ENCODE assay signal across 9 mouse cellular contexts in genomic region chr8:94358541-94358940, GRCm38 (mm10). TPM values are rescaled to one million over a fixed set of nuclear protein-coding genes. Genes with fewer than 3 reads are reported as not detected.
A peak's percentile ranks its signal among the peaks of the same experiment; 100 is the strongest.
DNase-seq lines count a peak whose midpoint lies in the region; ATAC-seq lines count a peak whose summit lies in the region.
"Had no signal": no experiment of that assay in that cellular context is flagged by ENCODE, and none has a peak within 500 bp of the region (broad histone marks: within the 10 kb centered on the region; RNA-seq: fewer than 3 reads in every experiment).

No protein-coding gene starts in this region.

- H3K9ac ChIP-seq in midbrain, embryonic 11.5 days (ENCODE audit: low read length) = no peak overlapping the region

- no peak overlapping the region for H3K27ac ChIP-seq in midbrain, embryonic 11.5 days (ENCODE audit: low read depth, low read length)

- H3K4me2 ChIP-seq in midbrain, embryonic 11.5 days = no peak overlapping the region

- no peak overlapping the region for H3K4me3 ChIP-seq in midbrain, embryonic 11.5 days (ENCODE audit: low read depth, low read length)

- no peaks in the 10 kb centered on the region for H3K36me3 ChIP-seq in midbrain, embryonic 11.5 days (ENCODE audit: control insufficient read depth, insufficient read depth, low read length)

- H3K4me1 ChIP-seq in midbrain, embryonic 11.5 days (ENCODE audit: control insufficient read depth, insufficient read depth, low read length) = no peaks in the 10 kb centered on the region

- no peaks in the 10 kb centered on the region for H3K9me3 ChIP-seq in midbrain, embryonic 11.5 days (ENCODE audit: control insufficient read depth, low read length)

- DNase-seq in layer of hippocampus, adult 11-12 months (ENCODE audit: low spot score) = peak; percentile 53
- DNase-seq in layer of hippocampus, adult 9-10 months (ENCODE audit: low spot score) = no peak
- DNase-seq in heart, adult 8-10 months (ENCODE audit: low spot score) = peak; percentile 81
- DNase-seq in layer of hippocampus, postnatal 36 days = peak; percentile 50 to 54
- DNase-seq in right cerebral cortex, postnatal 14 days = peak; percentile 49
- DNase-seq in thymus, postnatal 36 days = no peak
- no peak for DNase-seq in midbrain, embryonic 11.5 days (ENCODE audit: low spot score, missing footprints)

- peak; percentile 53 for ATAC-seq in cerebellum, adult (ENCODE audit: insufficient number of reproducible peaks, low FRiP score, low TSS enrichment)
- no peak for ATAC-seq in midbrain, embryonic 11.5 days (ENCODE audit: low FRiP score)

- WGBS in midbrain, embryonic 11.5 days = 88% methylated on average over 5 of the region's 5 CpGs

- no peaks in the 10 kb centered on the region for H3K27me3 ChIP-seq in midbrain, embryonic 11.5 days (ENCODE audit: control insufficient read depth, insufficient read depth, low read length)

RNA-seq across cellular contexts. Expression of gene Herpud1, which starts 27.7 kb away (rescaled TPM):
- 100 to 1,000 TPM; 233 to 419 (median 274) TPM for total RNA-seq in heart, adult 8-10 months (2022)
- total RNA-seq in layer of hippocampus, postnatal 36 days (2021) = 10 to 100 TPM; 54.8 to 80.2 TPM
- 56.8 and 60.4 TPM in 2 replicates for polyA plus RNA-seq in midbrain, embryonic 11.5 days (2014; fragmentation: Nextera tagmentation; extraction: Ambion mirVana)

RNA-seq across cellular contexts. Expression of gene Slc12a3, which starts 29.5 kb away (rescaled TPM):
- total RNA-seq in heart, adult 8-10 months (2022) = under 1 TPM in 3 of 4 experiments, not detected in 1; 0.09 to 0.47 (median 0.11) TPM
- total RNA-seq in layer of hippocampus, postnatal 36 days (2021) = under 1 TPM; 0.18 to 0.20 TPM
- polyA plus RNA-seq in midbrain, embryonic 11.5 days (2014; fragmentation: Nextera tagmentation; extraction: Ambion mirVana) = not detected in 2 replicates
- total RNA-seq: MEL had no signal

Comparison
In these comparisons a context has a peak if more than half of its experiments do, and no peak if none do; other contexts are left out.
1. DNase-seq: peak in layer of hippocampus, adult 11-12 months (single experiment), heart, adult 8-10 months (single experiment), layer of hippocampus, postnatal 36 days (2 of 2) and right cerebral cortex, postnatal 14 days (single experiment); none in layer of hippocampus, adult 9-10 months (single experiment), thymus, postnatal 36 days (0 of 2) and midbrain, embryonic 11.5 days (single experiment).